Mouse (Mus musculus): ENCODE measurements around the gene Slc25a38.
A peak's percentile ranks its signal among the peaks of the same experiment; 100 is the strongest.

The Slc25a38 gene

GRCm38 (mm10) chr9:120149222-120149828, 39.2 kb downstream of the Slc25a38 start, which contains the start of gene Mobp:
Gene Mobp (plus strand): TSS chr9:120149707.
- DNase-seq: no peak

DNA sequence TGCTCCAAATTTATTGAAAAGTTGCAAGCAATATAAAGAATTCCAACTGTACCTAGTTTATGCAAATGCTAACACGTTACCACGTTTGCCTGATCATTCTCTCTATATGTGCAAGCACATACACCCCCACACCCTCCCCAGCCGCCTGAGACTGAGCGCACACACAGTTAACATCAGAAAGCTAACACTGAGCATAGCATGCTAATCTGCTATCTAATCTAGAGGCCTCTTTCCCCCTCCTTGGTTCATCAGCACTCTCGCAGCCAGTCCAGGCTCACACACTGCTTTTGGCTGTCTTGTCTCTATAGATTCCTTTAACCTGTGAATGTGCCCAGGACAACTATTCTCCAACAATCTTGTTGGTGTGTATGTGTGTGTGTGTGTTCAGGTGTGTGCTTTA, 41.0 kb downstream of the Slc25a38 start:
- no peak for DNase-seq

- no peak for DNase-seq
These were observed 41.8 kb downstream of the Slc25a38 start for GRCm38 (mm10) chr9:120151906-120152399.

DNA sequence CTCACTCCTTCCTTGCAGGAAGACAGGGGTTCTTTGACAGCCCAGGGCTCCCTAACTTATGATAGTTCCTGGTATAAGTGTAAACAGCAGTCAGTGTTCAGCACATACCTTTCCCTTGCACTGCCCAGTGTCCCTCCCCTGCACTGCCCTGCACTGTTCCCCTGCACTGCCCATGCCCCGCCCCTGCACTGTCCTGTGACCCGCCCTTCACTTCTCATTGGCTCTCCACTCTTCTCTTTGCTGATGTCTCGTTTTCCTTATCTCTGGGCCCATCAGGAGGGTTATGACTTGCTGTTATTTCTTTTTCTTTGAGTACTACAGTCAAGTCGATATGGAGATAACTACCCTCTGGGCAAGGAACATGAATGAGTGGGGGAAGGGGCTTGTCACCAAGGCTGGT, 47.9 kb downstream of the Slc25a38 start:
- no peak for DNase-seq

- DNase-seq: no peak
These were observed 53.7 kb downstream of the Slc25a38 start for GRCm38 (mm10) chr9:120163862-120164261.

DNA sequence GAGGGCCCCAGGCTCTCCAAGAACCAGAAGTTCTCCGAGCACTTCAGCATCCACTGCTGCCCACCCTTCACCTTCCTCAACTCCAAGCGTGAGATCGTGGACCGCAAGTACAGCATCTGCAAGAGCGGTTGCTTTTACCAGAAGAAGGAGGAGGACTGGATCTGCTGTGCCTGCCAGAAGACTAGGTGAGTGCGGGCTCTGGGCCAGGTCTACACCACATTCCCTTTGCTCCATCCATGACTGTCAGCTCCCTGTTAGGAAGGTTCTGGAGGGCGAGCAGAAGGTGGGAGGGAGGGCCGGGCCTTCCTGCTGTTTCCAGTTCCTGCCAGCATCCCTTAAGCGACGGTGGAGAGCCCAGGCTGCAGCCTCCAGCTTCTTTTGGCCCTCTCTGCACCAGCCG, 57.7 kb downstream of the Slc25a38 start:
- peak; percentile 59 to 62 for DNase-seq

DNA sequence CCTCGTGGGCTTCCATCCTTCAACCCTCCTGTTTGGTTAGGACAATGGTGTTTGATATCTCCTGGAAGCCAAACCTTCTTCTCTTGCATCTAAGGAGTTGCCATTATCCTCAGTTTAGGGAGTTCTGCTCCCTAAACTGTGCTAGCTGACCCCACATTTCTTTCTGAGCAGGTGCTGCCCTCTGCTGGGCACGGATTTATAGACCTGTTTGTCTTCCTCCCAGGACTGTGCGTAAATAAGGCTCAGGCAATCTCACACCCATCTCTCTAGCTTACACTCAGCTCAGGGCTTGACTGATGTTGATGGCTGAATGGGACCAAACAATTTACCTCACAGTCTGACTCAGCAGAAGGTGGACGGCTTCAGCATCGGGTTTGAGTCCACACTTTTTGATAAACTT, 61.1 kb downstream of the Slc25a38 start:
- DNase-seq: peak; percentile 81 to 83

Measured in cerebellum, postnatal 10 days (tissue).